Mouse (Mus musculus) ES-E14 (cell line): ENCODE data around the gene Rhou.

Experiments used
- CHD2 ChIP-seq: IDR thresholded peaks from 2 replicates; pipeline ENCODE4 v1.6.1; 2014; ENCODE audit warnings: mild to moderate bottlenecking, low read depth, low read length, inconsistent platforms
- HCFC1 ChIP-seq: IDR thresholded peaks from 2 replicates; pipeline ENCODE4 v1.6.1; 2012; ENCODE audit warnings: low read length, inconsistent platforms, borderline replicate concordance; ENCODE audit not compliant: insufficient read depth
- ZNF384 ChIP-seq: IDR thresholded peaks from 2 replicates; pipeline ENCODE4 v1.6.1; 2012; ENCODE audit warnings: low read depth, low read length, inconsistent platforms

GRCm38 (mm10) chr8:123625717-123626116 lies 28.0 kb upstream of the Rhou start:
- TF ChIP-seq HCFC1 (no peak), ZNF384 (no peak), CHD2 (no peak)
